Mouse (Mus musculus) myocyte (in vitro differentiated cells): ENCODE measurements at regions not wholly inside any gene's neighbourhood (a gene's known extent, or its start where the extent isn't known, plus 50 kb on each side); places are given as distances from the start of the nearest gene placed in this dataset.

Experiments used
- H3K27me3 ChIP-seq: one replicate; pipeline ENCODE4 v1.6.1; 2011; ENCODE audit not compliant: control insufficient read depth, insufficient read depth, insufficient read length
- H3K36me3 ChIP-seq: one replicate; pipeline ENCODE4 v1.6.1; 2011; ENCODE audit not compliant: control insufficient read depth, insufficient read depth
- H3K4me2 ChIP-seq: one replicate; pipeline ENCODE4 v1.6.1; 2011; ENCODE audit warnings: low read depth, control low read depth
- H3K4me3 ChIP-seq: one replicate; pipeline ENCODE4 v1.5.1; 2011; ENCODE audit warnings: mild to moderate bottlenecking, control low read depth, moderate library complexity
- H3K79me2 ChIP-seq: one replicate; pipeline ENCODE4 v1.6.1; 2011; ENCODE audit not compliant: control insufficient read depth, insufficient read depth
- H3ac ChIP-seq: one replicate; pipeline ENCODE4 v1.6.1; 2011; ENCODE audit not compliant: control insufficient read depth, insufficient read length
- CEBPB ChIP-seq: IDR thresholded peaks from 2 replicates; pipeline ENCODE4 v1.6.1; 2011; ENCODE audit warnings: mild to moderate bottlenecking, moderate library complexity; ENCODE audit not compliant: poor library complexity, insufficient read depth, severe bottlenecking
- E2F4 ChIP-seq: IDR thresholded peaks from one replicate; pipeline ENCODE4 v1.6.1; 2011; ENCODE audit warnings: mild to moderate bottlenecking, control low read depth, moderate library complexity; ENCODE audit not compliant: insufficient read depth
- MAX ChIP-seq: IDR thresholded peaks from one replicate; pipeline ENCODE4 v1.6.1; 2011; ENCODE audit warnings: low read depth, mild to moderate bottlenecking, control low read depth
- MYOD1 ChIP-seq, 3 experiments: IDR thresholded peaks; one replicate each; pipeline ENCODE4 v1.6.1; 2011; ENCODE audit warnings: control low read depth in 2 of 3, low read depth in 2 of 3, mild to moderate bottlenecking in 2 of 3, moderate library complexity in 1 of 3; ENCODE audit not compliant: insufficient read length in 2 of 3, control insufficient read depth in 1 of 3
- MYOG ChIP-seq, 3 experiments: IDR thresholded peaks; one replicate each; pipeline ENCODE4 v1.6.1; 2011; ENCODE audit warnings: control low read depth in 2 of 3, low read depth in 2 of 3, mild to moderate bottlenecking in 2 of 3; ENCODE audit not compliant: insufficient read length in 2 of 3, control insufficient read depth in 1 of 3, insufficient read depth in 1 of 3
- POLR2A ChIP-seq: IDR thresholded peaks from one replicate; pipeline ENCODE4 v1.6.1; 2011; ENCODE audit warnings: low read depth, mild to moderate bottlenecking, control low read depth, moderate library complexity; ENCODE audit not compliant: insufficient read length
- POLR2AphosphoS2 ChIP-seq: IDR thresholded peaks from one replicate; pipeline ENCODE4 v1.6.1; 2011; ENCODE audit warnings: low read depth, control low read depth; ENCODE audit not compliant: insufficient read length
- REST ChIP-seq: IDR thresholded peaks from one replicate; pipeline ENCODE4 v1.6.1; 2011; ENCODE audit warnings: mild to moderate bottlenecking, control low read depth, moderate library complexity; ENCODE audit not compliant: insufficient read depth, insufficient read length
- SRF ChIP-seq: IDR thresholded peaks from one replicate; pipeline ENCODE4 v1.6.1; 2011; ENCODE audit warnings: low read depth; ENCODE audit not compliant: control insufficient read depth, insufficient read length
- TCF12 ChIP-seq: IDR thresholded peaks from one replicate; pipeline ENCODE4 v1.6.1; 2011; ENCODE audit warnings: mild to moderate bottlenecking, control low read depth; ENCODE audit not compliant: poor library complexity, insufficient read depth, severe bottlenecking
- TCF3 ChIP-seq: IDR thresholded peaks from one replicate; pipeline ENCODE4 v1.6.1; 2011; ENCODE audit warnings: low read depth, control low read depth; ENCODE audit not compliant: insufficient read length
- USF1 ChIP-seq: IDR thresholded peaks from one replicate; pipeline ENCODE4 v1.6.1; 2011; ENCODE audit warnings: low read depth, mild to moderate bottlenecking, control low read depth, moderate library complexity

- no peak for TF ChIP-seq MAX
- no peak for TF ChIP-seq SRF
- no peak for TF ChIP-seq USF1
- no peak for TF ChIP-seq MYOD1 (IDR thresholded peaks at IDR 0.05; ENCODE audit: control insufficient read depth in 1 of 3, insufficient read length in 2 of 3, low read depth in 2 of 3)
- TF ChIP-seq E2F4, result no peak
- TF ChIP-seq REST, result no peak
- TF ChIP-seq POLR2A, result no peak
- no peak for TF ChIP-seq TCF12
- TF ChIP-seq POLR2AphosphoS2, result no peak
- TF ChIP-seq TCF3, result no peak
- no peak for TF ChIP-seq MYOG (IDR thresholded peaks at IDR 0.05; ENCODE audit: control insufficient read depth in 1 of 3, insufficient read depth in 1 of 3, insufficient read length in 2 of 3, low read depth in 2 of 3)
- TF ChIP-seq CEBPB, result no peak
- Histone ChIP-seq H3K4me2 (no peak overlapping the region), H3ac (no peak overlapping the region), H3K27me3 (no peaks in the 10 kb centered on the region), H3K4me3 (no peak overlapping the region), H3K36me3 (no peaks in the 10 kb centered on the region), H3K79me2 (no peaks in the 10 kb centered on the region)
These were observed 151.0 kb downstream of the Gm9733 start for GRCm38 (mm10) chr3:15181111-15181510.

GRCm38 (mm10) chr3:15186731-15187130 lies 145.4 kb downstream of the Gm9733 start:
- Histone ChIP-seq H3K79me2 (no peaks in the 10 kb centered on the region), H3K36me3 (no peaks in the 10 kb centered on the region), H3K4me3 (no peak overlapping the region), H3K4me2 (no peak overlapping the region), H3ac (no peak overlapping the region), H3K27me3 (no peaks in the 10 kb centered on the region)
- TF ChIP-seq REST, result no peak
- TF ChIP-seq POLR2A, result no peak
- TF ChIP-seq TCF3, result no peak
- TF ChIP-seq E2F4, result no peak
- TF ChIP-seq MYOD1 (IDR thresholded peaks at IDR 0.05; ENCODE audit: control insufficient read depth in 1 of 3, insufficient read length in 2 of 3, low read depth in 2 of 3), result no peak

DNA sequence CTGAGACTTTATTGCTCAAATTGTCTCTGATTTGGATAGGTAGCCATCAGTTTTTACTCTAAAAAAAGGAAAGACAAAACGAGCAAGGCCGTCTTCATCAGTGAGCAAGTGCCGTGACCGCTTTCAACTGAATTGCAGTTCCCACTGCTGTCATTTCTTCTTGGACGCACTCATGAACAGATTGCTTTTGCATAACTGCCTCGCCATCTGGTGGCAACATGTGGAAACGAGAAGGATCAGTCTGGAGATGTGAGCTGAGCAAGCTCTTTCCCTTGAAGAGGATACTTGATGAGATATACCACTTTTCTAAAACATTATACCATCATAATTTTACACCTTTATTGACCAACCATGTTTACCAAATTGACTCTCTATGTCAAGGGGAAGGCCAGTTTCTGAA lies 137.7 kb downstream of the Gm9733 start:
- Histone ChIP-seq H3K27me3 (no peaks in the 10 kb centered on the region), H3ac (no peak overlapping the region), H3K36me3 (no peaks in the 10 kb centered on the region), H3K4me2 (peak overlapping the region; percentile 49), H3K79me2 (no peaks in the 10 kb centered on the region), H3K4me3 (no peak overlapping the region)
- TF ChIP-seq MAX, result no peak
- TF ChIP-seq MYOG (IDR thresholded peaks at IDR 0.05; ENCODE audit: control insufficient read depth in 1 of 3, insufficient read depth in 1 of 3, insufficient read length in 2 of 3, low read depth in 2 of 3), result no peak
- TF ChIP-seq TCF3, result no peak
- no peak for TF ChIP-seq CEBPB
- no peak for TF ChIP-seq MYOD1 (IDR thresholded peaks at IDR 0.05; ENCODE audit: control insufficient read depth in 1 of 3, insufficient read length in 2 of 3, low read depth in 2 of 3)
- TF ChIP-seq SRF, result no peak
- TF ChIP-seq USF1, result no peak
- TF ChIP-seq POLR2A, result no peak
- no peak for TF ChIP-seq REST
- no peak for TF ChIP-seq POLR2AphosphoS2
- TF ChIP-seq TCF12, result no peak
- TF ChIP-seq E2F4, result no peak

DNA sequence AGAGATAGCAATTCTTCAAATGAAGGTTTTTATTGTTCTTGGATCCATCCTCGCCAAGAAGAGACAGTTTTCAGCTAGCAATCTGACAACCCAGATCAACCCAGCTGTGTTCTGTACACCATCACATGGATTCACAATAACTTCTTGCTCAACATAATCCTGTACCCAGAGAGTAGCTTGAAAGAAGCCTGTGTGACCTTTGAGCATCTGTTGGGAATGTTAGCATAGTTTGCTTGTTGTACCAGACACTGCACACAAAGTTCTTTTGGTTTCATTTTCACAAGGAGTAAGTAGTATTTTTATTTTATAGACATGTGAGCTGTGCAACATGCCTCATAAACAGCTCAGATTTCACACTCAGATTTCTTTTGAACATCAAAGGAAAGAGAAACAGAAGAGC lies 136.0 kb downstream of the Gm9733 start:
- no peak for TF ChIP-seq TCF12
- TF ChIP-seq MYOD1 (IDR thresholded peaks at IDR 0.05; ENCODE audit: control insufficient read depth in 1 of 3, insufficient read length in 2 of 3, low read depth in 2 of 3), result no peak
- TF ChIP-seq POLR2AphosphoS2, result no peak
- no peak for TF ChIP-seq USF1
- TF ChIP-seq E2F4, result no peak
- no peak for TF ChIP-seq MYOG (IDR thresholded peaks at IDR 0.05; ENCODE audit: control insufficient read depth in 1 of 3, insufficient read depth in 1 of 3, insufficient read length in 2 of 3, low read depth in 2 of 3)
- TF ChIP-seq POLR2A, result no peak
- no peak for TF ChIP-seq SRF
- TF ChIP-seq CEBPB, result no peak
- no peak for TF ChIP-seq MAX
- no peak for TF ChIP-seq REST
- TF ChIP-seq TCF3, result no peak
- H3K4me2 ChIP-seq, result peak overlapping the region; percentile 43
- no peak overlapping the region for H3K4me3 ChIP-seq

GRCm38 (mm10) chr3:15198086-15198485 lies 134.0 kb downstream of the Gm9733 start:
- no peak overlapping the region for H3ac ChIP-seq
- no peak overlapping the region for H3K4me2 ChIP-seq
- H3K4me3 ChIP-seq, result no peak overlapping the region
- H3K27me3 ChIP-seq, result no peaks in the 10 kb centered on the region
- H3K79me2 ChIP-seq, result no peaks in the 10 kb centered on the region
- H3K36me3 ChIP-seq, result no peaks in the 10 kb centered on the region
- no peak for TF ChIP-seq USF1
- no peak for TF ChIP-seq POLR2A
- TF ChIP-seq POLR2AphosphoS2, result no peak
- no peak for TF ChIP-seq MYOD1 (IDR thresholded peaks at IDR 0.05; ENCODE audit: control insufficient read depth in 1 of 3, insufficient read length in 2 of 3, low read depth in 2 of 3)
- TF ChIP-seq MAX, result no peak
- no peak for TF ChIP-seq SRF
- TF ChIP-seq TCF12, result no peak
- TF ChIP-seq CEBPB, result no peak
- TF ChIP-seq E2F4, result no peak
- TF ChIP-seq REST, result no peak
- TF ChIP-seq MYOG (IDR thresholded peaks at IDR 0.05; ENCODE audit: control insufficient read depth in 1 of 3, insufficient read depth in 1 of 3, insufficient read length in 2 of 3, low read depth in 2 of 3), result no peak
- TF ChIP-seq TCF3, result no peak

More for the DNA sequence above, 136.0 kb downstream of the Gm9733 start:
- Histone ChIP-seq H3K79me2 (no peaks in the 10 kb centered on the region), H3ac (no peak overlapping the region), H3K27me3 (no peaks in the 10 kb centered on the region), H3K36me3 (no peaks in the 10 kb centered on the region)
